Mouse (Mus musculus) monocyte, adult 2 months (primary cell): ENCODE measurements around the gene Bcl9l.

Experiments used
- DNase-seq, 2 experiments: peaks; one replicate each; pipeline ENCODE4 v3.0.0; 2022; ENCODE audit warnings: low spot score in 2 of 2, low read depth in 1 of 2

Bcl9l gene

DNA sequence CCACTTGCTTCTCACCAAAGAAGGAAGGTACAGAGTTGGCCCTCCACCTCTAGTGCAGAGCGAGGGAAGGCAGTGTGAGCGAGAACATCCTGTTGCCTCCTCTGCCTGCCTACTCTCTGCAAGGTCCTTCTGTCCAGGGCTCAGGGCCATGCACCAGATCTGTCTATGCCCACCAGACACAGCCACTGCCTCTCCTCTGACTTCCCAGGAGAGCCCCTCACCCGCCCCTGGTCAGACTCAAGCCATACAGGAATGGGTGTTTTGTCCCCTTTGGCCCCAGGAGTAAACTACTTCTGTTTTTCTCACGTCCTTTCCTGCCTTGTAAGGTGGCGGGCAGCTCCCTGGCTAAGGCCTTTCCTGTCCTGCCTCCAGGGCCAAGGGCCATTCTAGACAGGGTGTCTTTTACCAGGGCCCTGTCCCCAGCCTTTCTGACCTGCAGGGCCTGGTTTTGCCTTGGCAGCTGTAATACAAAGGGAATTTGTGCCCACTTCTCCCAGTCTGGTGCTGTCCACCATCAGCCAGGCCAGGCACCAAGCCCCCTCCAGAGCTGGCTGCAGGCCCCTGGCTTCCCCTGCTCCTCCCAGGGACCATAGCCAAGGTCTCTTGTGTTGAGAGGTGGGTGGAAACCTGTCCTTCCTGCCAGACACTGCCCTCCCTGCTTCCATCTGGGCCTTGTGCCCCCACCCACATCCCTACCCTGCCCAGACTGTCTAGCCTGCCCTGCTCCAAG is 28.4 kb downstream of the Bcl9l start:
- DNase-seq, result no peak

DNA sequence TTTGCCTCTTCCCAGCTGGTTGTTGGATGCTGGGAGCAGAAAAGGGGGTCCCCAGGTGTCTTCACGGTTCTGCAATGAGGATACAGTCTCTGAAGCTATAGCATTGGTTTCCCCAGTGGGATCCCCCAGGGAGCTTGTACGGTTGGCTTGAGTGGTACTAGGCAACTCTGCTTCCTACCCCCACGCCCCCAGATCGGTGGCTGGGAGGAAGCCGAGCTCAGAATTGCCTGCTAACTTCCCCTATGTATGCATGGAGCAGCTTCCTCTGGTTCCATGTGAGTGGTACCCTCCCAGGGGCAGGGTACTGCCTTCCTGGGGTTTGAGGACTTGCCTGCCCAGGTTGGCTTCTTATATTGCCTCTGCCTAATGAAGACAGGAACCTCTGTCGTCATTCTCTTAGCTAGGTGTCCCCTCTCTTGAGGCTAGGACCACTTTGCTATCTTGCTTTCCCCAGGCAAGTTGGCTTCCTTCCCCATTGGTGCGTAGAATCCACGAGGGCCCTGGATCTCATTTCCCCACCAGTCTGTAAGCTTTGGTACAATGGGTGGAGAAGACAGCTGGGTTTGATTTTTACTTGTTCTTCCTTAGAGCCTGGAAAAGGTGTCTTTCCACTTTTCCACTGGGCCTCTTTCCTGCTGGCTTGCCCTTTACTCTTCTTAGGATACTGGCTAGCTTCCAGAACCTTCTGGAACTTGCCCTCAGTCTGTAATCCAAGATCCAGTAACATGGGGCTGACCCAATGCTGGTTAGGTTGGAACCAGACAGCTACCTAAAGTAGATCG is 29.5 kb downstream of the Bcl9l start:
- DNase-seq, result no peak

DNA sequence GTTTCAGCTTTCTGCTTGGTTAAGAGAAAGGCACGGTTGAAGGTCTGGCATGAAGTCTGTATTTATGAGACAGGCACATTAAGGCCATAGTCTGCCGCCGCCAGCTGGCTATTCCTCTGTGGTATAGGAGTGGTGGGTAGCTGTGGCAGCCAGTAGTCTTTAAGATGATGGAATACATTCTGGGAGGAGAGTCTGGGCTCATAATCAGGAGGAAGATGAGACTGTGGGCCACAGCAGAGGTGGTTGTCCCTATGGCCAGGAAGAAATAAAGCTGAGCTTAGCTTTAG is 30.0 kb downstream of the Bcl9l start:
- no peak for DNase-seq

DNA sequence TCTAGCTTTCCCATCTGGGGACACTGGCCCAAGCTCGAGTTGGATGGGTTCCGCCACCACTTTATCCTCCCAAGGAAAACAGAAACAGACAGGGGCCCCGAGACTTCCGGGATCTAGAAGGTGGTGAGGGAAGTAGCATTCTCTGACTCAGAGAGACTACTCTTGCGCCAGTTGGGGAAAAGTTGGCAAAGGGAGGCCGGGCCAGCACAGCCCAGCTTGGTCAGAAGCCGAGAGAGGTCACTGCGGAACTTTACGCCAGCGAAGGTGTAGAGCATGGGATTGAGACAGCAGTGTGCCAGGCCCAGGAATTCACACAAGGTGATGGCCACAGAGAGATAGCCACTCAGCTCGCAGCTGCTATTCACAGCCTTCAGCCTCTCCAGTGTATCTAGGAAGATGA is 30.5 kb downstream of the Bcl9l start:
- DNase-seq, result no peak

DNA sequence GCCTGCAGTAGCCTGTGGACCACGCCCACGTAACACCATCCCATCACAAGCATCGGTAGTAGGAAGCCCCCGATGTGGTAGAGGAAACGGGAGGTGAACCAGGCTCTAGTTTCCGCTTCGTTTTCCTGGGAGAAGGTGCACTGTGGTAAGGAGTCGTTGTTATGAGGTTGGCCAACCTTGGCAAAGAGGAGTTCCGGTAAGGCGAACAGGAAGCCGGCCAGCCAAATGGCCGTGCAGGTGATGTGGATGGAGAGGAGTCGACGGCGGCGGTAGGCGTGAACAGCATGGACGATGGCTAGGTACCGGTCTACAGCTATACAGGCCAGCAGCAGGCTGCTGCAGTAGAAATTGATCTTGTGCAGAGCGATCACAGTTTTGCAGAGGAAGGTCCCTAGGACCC is 31.0 kb downstream of the Bcl9l start:
- DNase-seq, result no peak

DNA sequence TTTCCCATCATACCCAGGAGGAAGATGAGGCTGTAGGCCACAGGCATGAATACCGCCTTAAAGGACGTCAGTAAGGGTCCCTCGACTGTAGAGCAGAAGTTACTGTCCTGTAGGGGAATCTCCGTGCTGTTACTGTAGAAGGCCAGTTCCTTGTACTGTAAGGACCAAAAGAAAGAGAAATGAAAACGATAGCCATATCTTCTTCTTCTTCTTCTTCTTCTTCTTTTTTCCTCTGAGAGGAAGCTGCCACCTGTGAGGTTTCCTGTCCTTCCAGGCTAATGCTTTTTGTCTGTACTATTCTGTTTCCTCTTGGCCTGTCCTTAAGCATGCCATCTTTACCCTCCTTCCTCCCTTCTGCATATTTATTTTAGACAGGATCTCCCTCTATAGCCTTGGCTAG is 31.5 kb downstream of the Bcl9l start:
- no peak for DNase-seq

DNA sequence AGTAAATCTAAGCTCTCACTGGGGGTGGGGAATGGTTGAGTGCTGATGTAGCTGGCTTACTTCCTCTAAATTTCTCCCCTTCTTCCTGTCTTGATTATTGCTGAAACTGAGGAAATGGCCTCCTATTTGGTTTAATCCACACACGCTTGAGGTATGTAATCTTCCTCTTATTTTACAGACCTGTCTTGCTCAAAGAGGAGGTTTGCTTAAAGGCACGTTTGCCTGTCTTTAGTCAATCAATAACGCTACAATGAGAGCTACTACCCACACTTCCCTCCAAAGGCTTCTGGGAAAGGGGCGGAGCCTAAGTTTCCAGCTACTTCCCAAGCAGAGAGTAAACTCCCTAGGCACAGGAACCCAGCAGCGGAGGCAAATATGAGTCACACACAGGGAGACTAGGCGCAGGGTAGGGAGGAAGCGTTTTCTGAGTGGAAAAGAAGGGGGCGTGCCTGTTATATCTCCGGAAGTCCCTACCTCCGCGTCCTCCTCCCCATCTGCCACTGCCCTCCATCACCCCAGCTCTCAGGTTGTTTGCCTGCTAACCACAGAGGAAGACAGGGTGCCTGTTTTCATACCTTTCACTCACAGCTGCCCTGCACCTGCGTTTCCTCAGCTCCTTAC is 32.6 kb downstream of the Bcl9l start:
- no peak for DNase-seq

DNA sequence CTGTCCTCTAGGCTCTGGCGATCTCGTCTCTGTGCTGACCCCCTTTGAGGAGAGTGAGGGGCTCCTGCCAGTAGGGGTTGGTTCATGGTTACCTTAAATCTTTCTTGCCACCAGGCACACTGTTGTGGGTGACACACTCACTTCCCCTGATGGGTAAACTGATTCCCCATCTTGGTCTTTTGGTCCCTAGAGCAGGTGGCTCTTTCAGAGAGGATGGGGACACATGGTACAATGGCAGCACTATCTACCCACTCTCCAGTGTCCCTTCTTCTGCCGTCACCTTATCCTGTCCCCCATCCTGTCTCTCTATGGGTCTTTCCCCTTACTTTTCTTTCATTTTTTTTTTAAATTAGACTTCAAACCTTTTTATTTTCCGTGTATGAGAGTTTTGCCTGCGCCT is 33.3 kb downstream of the Bcl9l start:
- no peak for DNase-seq

DNA sequence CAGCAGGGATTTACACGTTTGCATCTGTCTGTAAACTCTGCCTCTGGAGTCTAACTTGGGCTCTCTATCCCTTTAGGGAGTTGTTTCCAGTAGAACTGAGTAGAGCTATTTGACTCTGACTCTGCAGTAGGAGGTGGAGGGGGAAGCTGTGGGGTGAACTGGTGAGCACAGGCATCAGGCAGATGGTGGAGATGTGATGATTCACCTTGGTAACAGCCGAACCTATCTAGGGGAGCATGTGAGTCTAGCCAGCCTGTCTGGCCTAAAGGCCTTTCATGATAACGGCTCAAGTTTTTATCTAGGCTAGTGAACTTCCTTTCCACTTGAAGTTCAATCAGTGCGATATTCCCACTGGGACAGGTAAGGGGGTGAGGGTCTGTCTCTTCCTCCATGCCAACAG is 34.7 kb downstream of the Bcl9l start:
- no peak for DNase-seq

DNA sequence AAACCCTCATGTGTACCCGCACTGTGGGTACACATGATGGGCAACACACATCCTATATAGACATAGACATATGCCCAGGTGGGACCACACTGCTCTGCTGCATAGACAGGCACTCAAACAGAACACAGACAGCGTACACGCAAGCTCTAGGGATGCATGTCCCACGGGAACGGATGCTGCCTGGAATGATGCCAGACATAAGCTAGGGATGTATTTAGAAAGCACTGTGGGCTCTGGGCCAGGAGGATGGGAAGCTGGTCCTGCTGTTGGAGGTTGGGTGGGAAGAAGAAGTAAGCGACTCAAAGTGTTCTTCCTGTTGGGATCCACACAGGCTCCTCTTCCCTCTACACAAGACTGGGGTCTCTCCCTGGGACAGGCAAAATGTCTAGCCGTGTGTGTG is 35.4 kb downstream of the Bcl9l start:
- no peak for DNase-seq

DNA sequence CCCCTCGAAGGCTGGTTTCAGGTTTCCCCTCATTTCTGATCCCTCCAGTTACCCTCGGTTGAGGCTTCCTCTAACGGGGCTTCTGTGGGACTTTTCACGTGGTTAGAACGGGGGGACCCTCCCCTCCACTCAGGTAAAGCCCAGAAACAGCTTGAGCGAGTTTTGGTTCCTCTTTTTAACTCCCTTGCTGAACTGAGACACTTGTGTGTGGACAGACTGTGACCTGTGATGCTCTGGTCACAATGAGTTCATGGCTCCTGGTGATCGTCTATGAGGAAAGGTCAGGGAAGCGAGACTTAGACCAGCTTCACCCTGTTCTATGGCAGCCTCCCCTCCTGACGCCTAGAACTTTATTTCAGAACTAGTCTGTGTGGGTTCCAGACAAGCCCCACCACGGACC is 39.3 kb downstream of the Bcl9l start:
- DNase-seq, result no peak

DNA sequence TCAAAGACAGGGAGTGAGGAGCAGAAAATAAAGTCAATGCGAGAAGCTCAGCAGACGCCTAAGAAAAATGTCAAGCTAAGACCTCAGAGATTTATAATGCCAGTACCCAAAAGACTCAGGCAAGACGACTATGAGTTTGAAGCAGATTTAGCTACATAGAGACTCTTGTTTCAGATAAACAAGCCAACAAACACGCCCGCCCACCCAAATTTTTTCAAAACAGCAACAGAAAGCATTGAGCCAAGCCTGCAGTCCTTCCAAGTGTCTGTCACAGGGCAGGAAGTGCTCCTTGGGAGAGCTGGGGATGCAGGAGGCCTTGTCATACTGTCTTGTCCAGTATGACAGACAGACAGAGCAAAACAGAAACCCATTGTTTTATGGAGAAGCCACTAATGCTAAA is 41.1 kb downstream of the Bcl9l start:
- DNase-seq, result no peak

DNA sequence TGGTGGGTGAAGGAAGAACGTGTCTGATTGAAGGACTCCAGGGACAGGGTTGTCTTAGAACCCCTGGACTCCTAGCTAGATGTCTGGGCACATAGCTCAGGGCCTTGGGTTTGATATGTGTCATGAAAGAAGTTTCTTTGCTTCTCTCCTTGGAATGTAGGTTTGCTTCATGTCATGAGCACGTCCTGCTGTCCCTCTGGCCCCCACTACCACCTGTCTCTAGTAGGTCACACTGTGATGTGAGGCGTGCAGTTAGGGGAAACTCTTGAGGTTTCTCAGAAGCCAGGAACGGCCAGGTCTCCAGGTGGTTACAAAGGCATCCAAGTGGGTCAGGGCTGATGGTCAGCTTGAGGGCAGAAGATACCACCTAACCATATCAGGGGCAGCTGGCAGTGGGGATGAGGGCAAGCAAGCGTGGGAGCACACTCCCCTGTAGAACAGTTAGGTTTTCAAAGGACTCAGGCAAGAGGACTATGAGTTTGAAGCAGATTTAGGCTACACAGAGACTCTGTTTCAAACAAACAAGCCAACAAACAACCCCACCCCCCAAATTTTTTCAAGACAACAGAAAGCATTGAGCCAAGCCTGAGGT is 41.7 kb downstream of the Bcl9l start:
- DNase-seq, result no peak

DNA sequence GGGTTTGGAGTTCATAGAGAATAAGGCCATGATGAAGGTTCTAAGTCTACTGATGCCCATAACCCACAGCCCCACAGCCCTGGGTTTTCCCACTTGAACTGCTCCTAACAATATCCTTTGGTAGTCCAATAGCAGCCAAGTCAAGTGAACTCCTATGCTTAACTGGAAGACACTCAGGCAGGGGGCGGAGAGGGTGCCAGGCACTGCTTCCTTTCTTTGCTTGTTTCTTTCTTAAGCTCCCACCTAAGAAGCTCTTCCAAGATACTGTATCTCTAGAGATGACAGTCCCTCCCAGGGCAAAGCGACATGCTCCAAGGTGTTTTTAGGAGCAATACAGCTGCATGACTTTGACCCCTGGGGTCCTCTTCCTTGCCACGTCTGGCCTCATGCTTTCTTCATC is 42.4 kb downstream of the Bcl9l start:
- no peak for DNase-seq

DNA sequence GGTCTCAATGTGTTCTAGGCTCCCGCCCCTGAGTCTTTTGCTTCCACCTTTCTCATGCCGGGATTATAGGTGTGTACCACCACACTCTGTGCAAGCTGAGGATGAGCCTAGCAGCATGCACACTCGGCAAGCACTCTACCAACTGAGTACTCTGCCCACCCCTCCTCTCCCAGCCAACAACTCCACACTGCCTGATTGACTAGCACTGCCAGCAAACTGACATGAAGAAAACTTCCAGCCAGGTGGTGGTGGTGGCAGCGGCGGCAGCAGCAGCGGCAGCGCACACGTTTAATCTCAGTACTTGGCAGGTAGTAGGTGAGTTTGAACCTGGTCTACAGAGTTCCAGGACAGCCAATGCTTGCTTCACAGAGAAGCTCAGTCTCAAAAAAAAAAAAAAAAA is 43.0 kb downstream of the Bcl9l start:
- no peak for DNase-seq

DNA sequence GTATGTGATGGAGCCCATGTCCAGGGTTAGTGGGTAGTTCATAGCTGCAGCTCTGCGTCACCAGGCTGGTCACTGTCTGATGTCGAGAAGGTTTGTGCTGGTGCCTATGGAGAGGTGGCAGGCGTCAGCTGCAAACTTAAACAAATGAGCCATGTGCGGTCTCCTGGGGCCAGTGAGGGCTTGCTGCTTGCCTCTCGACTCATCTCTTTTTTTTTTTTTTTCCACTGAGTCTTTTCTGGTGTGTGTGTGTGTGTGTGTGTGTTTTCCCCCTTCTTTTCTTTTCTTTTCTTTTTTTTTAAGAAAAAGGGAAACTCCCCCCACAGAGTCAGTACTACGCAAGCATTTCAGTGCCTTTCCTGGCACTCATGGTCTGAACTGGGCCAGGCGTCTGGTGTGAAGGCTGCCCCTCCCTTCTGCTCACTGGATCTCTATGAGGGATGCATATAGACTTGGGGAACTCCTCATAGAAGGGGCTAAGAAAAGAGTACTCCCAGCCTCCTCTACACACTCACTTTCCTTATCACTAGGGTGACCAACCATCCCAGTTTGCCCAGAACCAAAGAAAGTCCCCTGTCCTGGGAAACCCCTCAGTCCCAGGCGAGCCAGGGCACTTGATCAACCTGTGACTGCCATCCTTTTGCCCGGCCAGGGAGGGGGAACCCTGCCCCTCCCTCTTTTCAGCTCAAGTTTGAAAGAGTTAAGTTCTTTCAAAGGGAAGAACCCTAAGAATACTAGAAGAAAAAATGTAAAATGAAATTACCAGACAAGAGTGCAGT is 43.9 kb downstream of the Bcl9l start:
- DNase-seq, result no peak

DNA sequence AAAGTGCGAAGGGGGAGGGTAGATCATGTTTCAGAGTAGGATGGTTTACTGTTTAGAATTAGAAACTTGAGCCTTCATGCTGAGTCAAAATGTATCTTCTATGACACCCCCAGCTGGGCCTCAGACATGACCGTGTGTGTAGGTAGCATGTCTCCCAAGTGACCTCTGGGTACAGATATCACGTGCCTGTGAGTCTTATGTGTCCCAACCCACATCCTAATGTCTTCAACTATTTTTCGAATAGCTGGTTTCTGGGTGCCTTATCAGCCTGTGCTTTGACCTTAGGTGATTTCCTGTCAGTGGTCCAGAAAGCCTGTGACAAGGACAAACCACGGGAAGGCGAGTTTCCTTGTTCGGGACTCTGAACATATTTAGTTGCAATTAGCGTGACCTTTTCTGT is 45.7 kb downstream of the Bcl9l start:
- DNase-seq, result no peak

DNA sequence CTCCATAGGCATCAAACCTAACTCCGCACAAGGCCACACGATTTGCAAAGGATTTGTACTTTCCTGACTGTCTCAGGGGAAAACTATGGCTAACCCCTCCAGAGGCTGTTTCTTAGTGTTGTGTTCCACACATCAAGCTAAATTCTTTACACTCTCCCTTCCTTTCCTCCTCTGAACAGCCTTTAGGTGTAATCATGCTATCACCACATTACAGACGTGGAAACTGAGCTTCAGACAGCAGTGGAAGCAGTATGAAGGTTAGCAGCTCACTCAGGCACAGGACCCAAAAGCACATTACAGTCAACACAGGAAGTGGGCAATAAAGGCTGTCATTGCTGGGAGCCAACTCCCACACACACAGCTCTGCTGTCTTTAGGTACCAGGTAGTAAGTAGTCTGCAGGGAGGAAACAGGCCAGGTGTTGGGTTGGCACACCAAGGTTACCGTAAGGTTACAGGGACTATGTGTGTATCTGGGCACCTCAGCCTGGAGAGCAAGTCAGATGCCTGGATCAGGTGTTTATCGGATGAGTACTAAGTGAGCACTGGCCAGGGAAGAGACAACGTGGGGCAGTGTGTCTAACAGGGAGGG is 50.5 kb downstream of the Bcl9l start:
- no peak for DNase-seq

DNA sequence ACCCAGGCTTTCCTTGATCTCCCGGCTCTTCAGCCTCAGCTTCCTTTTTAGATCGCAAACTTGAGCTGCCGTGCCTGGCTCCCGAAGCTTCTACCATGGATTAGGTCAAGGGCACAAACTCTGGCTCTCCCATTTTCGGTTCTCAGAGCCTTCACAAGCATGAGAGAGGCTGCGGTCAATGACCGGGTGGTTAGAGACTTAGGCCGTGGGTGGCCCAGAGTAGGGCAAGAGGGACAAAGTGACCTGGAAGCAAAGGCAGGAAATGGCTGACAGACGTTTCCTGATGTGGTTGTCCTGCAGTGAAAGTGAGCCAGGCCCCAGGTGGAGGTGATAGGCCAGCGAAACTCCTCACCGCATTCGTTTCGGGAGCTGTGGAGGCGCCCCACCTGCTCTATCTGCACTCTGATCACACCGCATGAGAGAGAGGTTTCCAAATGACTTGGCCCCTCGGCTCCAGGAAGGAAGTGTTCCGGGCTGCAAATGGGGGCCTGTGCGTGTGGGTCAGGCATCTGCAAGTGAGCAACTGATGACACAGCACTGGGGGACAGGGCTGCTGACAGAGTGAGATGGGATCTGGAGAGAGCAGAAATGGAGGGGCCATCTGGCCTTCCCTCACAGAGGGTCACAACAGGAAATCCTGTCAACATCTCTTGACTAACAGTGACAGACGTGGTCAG is 55.1 kb downstream of the Bcl9l start:
- no peak for DNase-seq

DNA sequence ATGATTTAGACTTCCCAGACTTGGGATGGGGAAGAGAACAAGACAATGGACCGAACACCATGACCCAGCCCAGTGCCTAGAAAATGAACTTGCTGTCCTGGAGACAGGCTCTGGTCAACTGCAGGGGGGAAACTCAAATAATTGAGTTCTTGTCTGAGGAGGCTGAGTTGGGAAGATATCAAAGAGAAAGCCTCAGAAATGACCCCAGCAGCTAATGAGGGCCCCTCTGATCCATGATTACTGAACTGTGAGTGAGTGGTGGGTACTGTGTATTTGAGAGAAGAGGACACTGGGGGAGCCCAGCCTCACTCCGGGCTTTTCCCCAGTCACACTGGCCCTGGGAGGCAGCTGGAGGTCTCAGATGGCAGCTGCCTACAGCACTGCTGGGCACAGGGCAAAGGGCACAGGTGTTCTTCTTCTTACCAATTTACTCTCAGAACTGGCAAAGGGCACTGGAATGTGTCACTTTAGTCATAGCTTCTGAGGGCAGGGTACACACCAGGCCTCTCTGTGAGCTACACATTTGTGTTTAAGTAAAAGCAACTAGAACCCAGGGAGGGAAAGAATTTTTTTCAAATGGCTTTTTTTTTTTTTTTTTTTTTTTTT is 57.3 kb downstream of the Bcl9l start:
- no peak for DNase-seq
